Mouse (Mus musculus) urinary bladder, postnatal 25 days (tissue): ENCODE data around the gene Adam23.
"Not testable (repeated sequence)": the region's sequence is repeated elsewhere in the genome, so short reads cannot be mapped to it uniquely, and the experiment has no call there.

Experiments
- DNase-seq: peaks from one replicate; pipeline ENCODE4 v3.0.0; 2022; ENCODE audit warnings: low spot score

Gene Adam23

GRCm38 (mm10) chr1:63586869-63587268 is 141.2 kb downstream of the Adam23 start:
- no peak for DNase-seq

DNA sequence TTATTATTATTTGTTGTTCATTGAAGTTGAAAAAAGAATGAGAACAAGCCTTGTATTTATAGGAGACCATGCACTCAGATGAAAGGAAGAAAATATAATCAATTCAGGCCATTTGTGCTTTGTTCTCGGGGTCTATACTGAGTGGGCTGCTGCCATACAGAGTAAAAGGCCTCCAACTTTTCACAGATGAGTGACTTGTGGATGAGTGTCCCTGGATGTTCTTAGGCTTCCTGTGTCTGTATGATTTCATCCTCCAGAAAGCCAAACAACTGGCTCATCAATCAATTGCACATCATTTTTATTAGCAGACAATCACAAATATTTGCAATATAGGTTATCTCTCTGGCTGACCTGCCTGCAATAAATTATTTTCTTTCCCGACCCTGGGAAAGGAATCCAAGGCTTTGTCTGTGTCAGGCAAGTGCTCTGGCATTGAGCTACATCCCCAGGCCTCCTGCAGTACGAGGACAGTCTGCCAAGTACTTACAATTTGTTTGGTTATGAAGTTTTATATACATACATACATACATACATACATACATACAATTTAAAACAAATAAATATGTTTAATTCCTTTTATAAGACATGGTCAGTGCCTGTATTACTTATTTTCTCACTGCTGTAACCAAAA is 158.3 kb downstream of the Adam23 start:
- no peak for DNase-seq

GRCm38 (mm10) chr1:63609613-63610012 is 163.9 kb downstream of the Adam23 start:
- no peak for DNase-seq

DNA sequence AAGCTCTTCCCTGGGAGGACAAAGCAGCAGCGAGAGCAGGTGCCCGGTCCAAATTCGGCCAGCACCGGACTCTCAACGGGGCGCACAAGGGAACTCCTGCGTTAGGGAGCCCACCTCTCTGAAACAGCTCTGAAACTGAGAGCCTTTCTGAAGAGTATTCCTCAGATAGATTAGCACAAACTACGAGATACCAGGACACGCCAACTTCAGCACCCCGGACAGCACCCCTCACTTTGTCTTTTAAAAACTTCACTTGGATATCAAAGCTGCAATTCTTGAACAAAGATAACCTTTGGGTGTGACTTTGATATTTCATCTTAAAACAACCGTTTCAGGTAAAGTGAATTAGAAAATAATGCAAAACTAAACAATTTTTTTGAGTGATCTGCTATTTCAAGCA is 168.9 kb downstream of the Adam23 start:
- DNase-seq, result peak; percentile 31

- no peak for DNase-seq
Measured at GRCm38 (mm10) chr1:63615668-63616067, 170.0 kb downstream of the Adam23 start, which contains the start of gene Gm39653. Gm39653 (plus strand) TSS chr1:63615968.

DNA sequence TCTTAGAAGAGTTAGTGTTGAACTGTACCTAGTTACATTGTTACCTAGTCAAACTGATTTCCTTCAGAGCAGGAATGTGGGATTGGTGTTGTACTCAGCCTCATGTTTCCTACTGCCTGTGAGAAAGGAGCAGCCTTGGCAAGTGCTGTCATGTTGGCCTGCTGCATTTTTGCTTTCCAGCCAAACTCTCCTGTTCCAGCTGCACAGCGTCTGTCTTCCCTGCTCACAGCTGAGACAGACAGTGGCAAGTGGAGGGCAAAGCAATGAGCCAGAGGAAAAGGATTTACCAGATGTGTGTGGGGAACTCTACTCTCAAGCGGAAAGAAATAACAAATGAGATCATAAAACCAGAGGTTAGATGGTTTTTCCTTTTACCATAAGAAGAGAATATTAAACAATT is 182.5 kb downstream of the Adam23 start:
- no peak for DNase-seq

GRCm38 (mm10) chr1:63630390-63630789 is 184.7 kb downstream of the Adam23 start:
- not testable (repeated sequence) for DNase-seq

GRCm38 (mm10) chr1:63639921-63640320 is 194.2 kb downstream of the Adam23 start:
- DNase-seq, result no peak
